Mouse (Mus musculus) intestine, embryonic 15.5 days (tissue): ENCODE data around the gene Fryl. TPM values are rescaled to one million over a fixed set of nuclear protein-coding genes. Genes with fewer than 3 reads are reported as not detected.

Experiments
- ATAC-seq: fragments of 200-750 bp; cut with Nextera tagmentation; 2 replicates; pipeline ENCODE4 v1.8.0; 2017; ENCODE audit warnings: moderate TSS enrichment, moderate library complexity
- H3K27ac ChIP-seq: fragments of 300-500 bp; sonication (generic); 2 replicates; pipeline ENCODE4 v1.5.1; 2015; ENCODE audit warnings: mild to moderate bottlenecking, inconsistent platforms
- H3K27me3 ChIP-seq: fragments of 300-500 bp; sonication (generic); replicated peaks from 2 replicates; pipeline ENCODE4 v1.6.1; 2015; ENCODE audit warnings: inconsistent platforms
- H3K36me3 ChIP-seq: fragments of 300-500 bp; sonication (generic); 2 replicates; pipeline ENCODE4 v1.6.1; 2015; ENCODE audit warnings: inconsistent platforms
- H3K4me1 ChIP-seq: fragments of 300-500 bp; sonication (generic); replicated peaks from 2 replicates; pipeline ENCODE4 v1.6.1; 2015; ENCODE audit warnings: inconsistent platforms
- H3K4me2 ChIP-seq: fragments of 300-500 bp; sonication (generic); replicated peaks from 2 replicates; pipeline ENCODE4 v1.6.1; 2015; ENCODE audit warnings: mild to moderate bottlenecking, inconsistent platforms
- H3K4me3 ChIP-seq: fragments of 300-500 bp; sonication (generic); replicated peaks from 2 replicates; pipeline ENCODE4 v1.5.1; 2015; ENCODE audit warnings: inconsistent platforms
- H3K9ac ChIP-seq: fragments of 300-500 bp; sonication (generic); 2 replicates; pipeline ENCODE4 v1.6.1; 2015; ENCODE audit warnings: inconsistent platforms
- H3K9me3 ChIP-seq: fragments of 300-500 bp; sonication (generic); 2 replicates; pipeline ENCODE4 v1.6.1; 2016; ENCODE audit warnings: inconsistent platforms
- WGBS: fragments of 180-500 bp; shearing (Covaris S2); methylation state at CpG from one replicate; pipeline ENCODE4 v1.1.7; 2015; 5-methylcytosine and 5-hydroxymethylcytosine counted together
- polyA plus RNA-seq: library from polyadenylated mRNA; unstranded; fragments of >200 nt; fragmentation: Nextera tagmentation; extraction: Ambion mirVana; gene quantifications from 2 replicates; pipeline ENCODE4 v1.2.1, GENCODE M21; 2015

The Fryl gene
- polyA plus RNA-seq, 1 experiment from 2014 or later: 28.4 TPM

DNA sequence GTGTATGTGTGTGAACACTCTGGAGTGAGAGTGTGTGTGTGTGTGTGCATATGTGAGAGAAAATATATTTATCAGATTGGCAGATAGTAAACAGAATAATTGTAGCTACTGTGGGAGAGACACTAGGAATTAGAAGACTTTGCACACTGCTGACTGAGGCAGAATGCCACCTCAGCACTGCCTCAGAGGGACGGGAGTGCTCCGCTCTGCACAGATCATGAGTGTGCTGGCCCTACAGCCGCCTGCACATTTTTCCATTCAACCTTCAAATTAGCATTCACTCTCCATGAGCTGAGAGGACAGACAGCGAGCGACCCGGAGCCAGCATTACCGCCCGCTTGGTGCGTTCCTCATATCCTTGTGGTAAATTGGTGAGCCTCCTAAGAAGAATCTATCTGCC is 96.0 kb downstream of the Fryl start:
- ATAC-seq: no peak
- H3K4me3 ChIP-seq: no peak overlapping the region
- no peaks in the 10 kb centered on the region for H3K27me3 ChIP-seq
- H3K9me3 ChIP-seq: no peaks in the 10 kb centered on the region
- H3K4me1 ChIP-seq: peaks cover 18% of the 10 kb centered on the region; the same call in 1 of the 2 replicates
- no peak overlapping the region for H3K9ac ChIP-seq
- H3K27ac ChIP-seq: no peak overlapping the region
- H3K4me2 ChIP-seq: no peak overlapping the region
- no peaks in the 10 kb centered on the region for H3K36me3 ChIP-seq
- 90% methylated on average over 9 of the region's 9 CpGs for WGBS

GRCm38 (mm10) chr5:73157502-73157901 is 98.9 kb downstream of the Fryl start:
- Histone ChIP-seq H3K36me3 (no peaks in the 10 kb centered on the region), H3K4me1 (peaks cover 18% of the 10 kb centered on the region; the same call in 1 of the 2 replicates), H3K27ac (no peak overlapping the region), H3K4me2 (no peak overlapping the region), H3K4me3 (no peak overlapping the region), H3K27me3 (no peaks in the 10 kb centered on the region), H3K9me3 (no peaks in the 10 kb centered on the region), H3K9ac (no peak overlapping the region)
- 75% methylated on average over 6 of the region's 6 CpGs for WGBS
- ATAC-seq: no peak

GRCm38 (mm10) chr5:73157009-73157408 is 99.4 kb downstream of the Fryl start:
- peaks cover 18% of the 10 kb centered on the region; the same call in 1 of the 2 replicates for H3K4me1 ChIP-seq
- no peaks in the 10 kb centered on the region for H3K27me3 ChIP-seq
- peak overlapping the region; percentile 25; the same call in 1 of the 2 replicates for H3K4me2 ChIP-seq
- H3K9ac ChIP-seq: no peak overlapping the region
- H3K9me3 ChIP-seq: no peaks in the 10 kb centered on the region
- no peak overlapping the region for H3K4me3 ChIP-seq
- 0 out of 2 replicates have a peak overlapping the region, but pooled peaks have one; percentile 13 for H3K27ac ChIP-seq
- WGBS: 56% methylated on average over 5 of the region's 5 CpGs
- H3K36me3 ChIP-seq: no peaks in the 10 kb centered on the region
- ATAC-seq: peak; percentile 28; the same call in 1 of the 2 replicates

GRCm38 (mm10) chr5:73156226-73156926 is 100.0 kb downstream of the Fryl start:
- H3K9me3 ChIP-seq: no peaks in the 10 kb centered on the region
- 0 out of 2 replicates have a peak overlapping the region, but pooled peaks have one; percentile 13 for H3K27ac ChIP-seq
- peaks cover 18% of the 10 kb centered on the region; the same call in 1 of the 2 replicates for H3K4me1 ChIP-seq
- ATAC-seq: peak; percentile 91
- no peaks in the 10 kb centered on the region for H3K27me3 ChIP-seq
- no peak overlapping the region for H3K9ac ChIP-seq
- peak overlapping the region; percentile 25 for H3K4me2 ChIP-seq
- no peaks in the 10 kb centered on the region for H3K36me3 ChIP-seq
- H3K4me3 ChIP-seq: no peak overlapping the region
- 45% methylated on average over 15 of the region's 15 CpGs for WGBS

- Histone ChIP-seq H3K4me2 (no peak overlapping the region), H3K27ac (no peak overlapping the region), H3K27me3 (no peaks in the 10 kb centered on the region), H3K4me1 (peaks cover 18% of the 10 kb centered on the region; the same call in 1 of the 2 replicates), H3K9me3 (no peaks in the 10 kb centered on the region), H3K9ac (no peak overlapping the region), H3K4me3 (no peak overlapping the region), H3K36me3 (no peaks in the 10 kb centered on the region)
- WGBS: 91% methylated on average over 14 of the region's 14 CpGs
- ATAC-seq: no peak
Observed at GRCm38 (mm10) chr5:73153802-73154465, 102.5 kb downstream of the Fryl start.

DNA sequence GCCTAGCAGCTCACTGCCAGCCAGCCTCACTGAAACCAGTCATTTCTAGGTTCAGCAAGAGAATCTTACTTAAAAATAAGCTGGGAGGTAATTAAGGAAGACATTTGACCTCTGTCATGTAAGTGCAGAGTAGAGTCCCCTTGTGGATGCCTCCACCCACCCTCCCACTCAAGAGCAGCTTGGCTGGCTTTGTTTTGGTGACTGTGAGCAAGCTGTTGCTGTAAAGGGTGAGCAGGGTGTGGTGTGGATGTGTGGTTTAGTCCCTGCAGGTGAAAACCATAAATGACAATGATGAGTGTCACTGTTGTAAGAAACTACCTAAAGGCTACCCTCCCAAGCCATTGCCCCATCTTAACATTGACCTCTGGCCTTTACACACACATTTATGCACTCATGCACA is 104.2 kb downstream of the Fryl start:
- Histone ChIP-seq H3K4me3 (no peak overlapping the region), H3K27ac (no peak overlapping the region), H3K4me2 (no peak overlapping the region), H3K36me3 (no peaks in the 10 kb centered on the region), H3K27me3 (no peaks in the 10 kb centered on the region), H3K9ac (no peak overlapping the region), H3K4me1 (peaks cover 14% of the 10 kb centered on the region; the same call in 1 of the 2 replicates), H3K9me3 (no peaks in the 10 kb centered on the region)
- ATAC-seq: no peak

DNA sequence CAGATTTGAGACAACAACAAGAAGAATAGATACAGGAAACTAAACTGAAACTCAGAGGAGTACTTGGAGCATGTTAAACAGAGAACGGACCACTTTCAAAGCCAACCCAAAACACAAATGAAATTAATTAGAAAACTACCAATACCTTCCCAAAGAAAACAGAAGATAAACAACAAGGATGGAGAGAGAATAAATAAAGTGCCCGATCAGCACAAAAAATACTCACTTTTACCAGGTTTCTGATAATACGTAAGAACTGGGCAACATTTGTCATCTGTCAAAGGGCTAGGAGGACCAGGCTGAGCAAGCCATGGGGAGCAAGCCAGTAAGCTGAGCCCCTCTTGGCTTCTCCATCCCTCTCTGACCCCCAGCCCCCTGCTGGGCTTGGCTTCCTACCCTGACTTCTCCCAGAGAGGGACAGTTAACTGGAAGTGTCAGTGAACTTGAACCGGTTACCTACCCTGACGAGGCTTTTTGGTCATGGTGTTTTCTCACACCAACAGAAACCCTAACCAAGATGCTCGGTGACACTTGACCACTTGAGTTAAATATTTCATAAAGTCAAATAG is 105.5 kb downstream of the Fryl start:
- Histone ChIP-seq H3K9ac (no peak overlapping the region), H3K4me2 (no peak overlapping the region), H3K36me3 (no peaks in the 10 kb centered on the region), H3K4me1 (peaks cover 2% of the 10 kb centered on the region; the same call in 1 of the 2 replicates), H3K27ac (no peak overlapping the region), H3K9me3 (no peaks in the 10 kb centered on the region), H3K4me3 (no peak overlapping the region), H3K27me3 (no peaks in the 10 kb centered on the region)
- 92% methylated on average over 6 of the region's 6 CpGs for WGBS
- no peak for ATAC-seq

DNA sequence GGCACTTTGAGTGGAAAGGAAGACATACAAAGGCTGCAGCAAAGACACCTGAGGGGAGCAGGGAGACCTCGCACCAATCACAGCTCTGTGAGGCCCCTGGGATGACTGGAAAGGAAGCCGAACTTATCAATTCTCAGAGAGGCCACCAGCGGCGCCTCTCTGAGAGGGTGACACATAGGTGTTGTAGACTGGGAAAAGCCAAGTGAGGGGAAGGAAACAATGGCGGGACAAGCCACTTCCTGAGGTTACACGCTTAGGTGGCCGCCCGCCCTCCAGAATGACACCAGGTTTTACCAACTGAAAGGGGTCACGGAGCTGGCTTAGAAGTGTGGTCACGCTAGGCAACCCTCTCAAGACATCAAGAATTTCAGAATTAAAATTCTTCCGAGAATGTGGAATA is 111.4 kb downstream of the Fryl start:
- Histone ChIP-seq H3K27ac (no peak overlapping the region), H3K4me3 (no peak overlapping the region), H3K4me2 (no peak overlapping the region), H3K9me3 (no peaks in the 10 kb centered on the region), H3K27me3 (no peaks in the 10 kb centered on the region), H3K4me1 (no peaks in the 10 kb centered on the region), H3K36me3 (no peaks in the 10 kb centered on the region), H3K9ac (no peak overlapping the region)
- ATAC-seq: no peak
- 82% methylated on average over 11 of the region's 11 CpGs for WGBS

- 92% methylated on average over 2 of the region's 2 CpGs for WGBS
- no peak overlapping the region for H3K4me2 ChIP-seq
- H3K4me1 ChIP-seq: no peaks in the 10 kb centered on the region
- no peak overlapping the region for H3K9ac ChIP-seq
- no peaks in the 10 kb centered on the region for H3K36me3 ChIP-seq
- no peaks in the 10 kb centered on the region for H3K9me3 ChIP-seq
- H3K27ac ChIP-seq: no peak overlapping the region
- H3K4me3 ChIP-seq: no peak overlapping the region
- ATAC-seq: no peak
- no peaks in the 10 kb centered on the region for H3K27me3 ChIP-seq
Observed at GRCm38 (mm10) chr5:73141712-73142111, 114.7 kb downstream of the Fryl start.

- Histone ChIP-seq H3K9me3 (no peaks in the 10 kb centered on the region), H3K4me1 (no peaks in the 10 kb centered on the region), H3K36me3 (no peaks in the 10 kb centered on the region), H3K4me3 (no peak overlapping the region), H3K27ac (no peak overlapping the region), H3K9ac (no peak overlapping the region), H3K27me3 (no peaks in the 10 kb centered on the region), H3K4me2 (no peak overlapping the region)
- 91% methylated on average over 8 of the region's 8 CpGs for WGBS
- no peak for ATAC-seq
Observed at GRCm38 (mm10) chr5:73141161-73141560, 115.3 kb downstream of the Fryl start.

GRCm38 (mm10) chr5:73137561-73137960 is 118.9 kb downstream of the Fryl start:
- Histone ChIP-seq H3K4me3 (no peak overlapping the region), H3K9ac (no peak overlapping the region), H3K4me1 (no peaks in the 10 kb centered on the region), H3K27ac (no peak overlapping the region), H3K36me3 (no peaks in the 10 kb centered on the region), H3K4me2 (no peak overlapping the region), H3K9me3 (no peaks in the 10 kb centered on the region), H3K27me3 (no peaks in the 10 kb centered on the region)
- WGBS: 66% methylated on average over 9 of the region's 9 CpGs
- ATAC-seq: 0 out of 2 replicates have a peak, but pooled peaks have one; percentile 19

DNA sequence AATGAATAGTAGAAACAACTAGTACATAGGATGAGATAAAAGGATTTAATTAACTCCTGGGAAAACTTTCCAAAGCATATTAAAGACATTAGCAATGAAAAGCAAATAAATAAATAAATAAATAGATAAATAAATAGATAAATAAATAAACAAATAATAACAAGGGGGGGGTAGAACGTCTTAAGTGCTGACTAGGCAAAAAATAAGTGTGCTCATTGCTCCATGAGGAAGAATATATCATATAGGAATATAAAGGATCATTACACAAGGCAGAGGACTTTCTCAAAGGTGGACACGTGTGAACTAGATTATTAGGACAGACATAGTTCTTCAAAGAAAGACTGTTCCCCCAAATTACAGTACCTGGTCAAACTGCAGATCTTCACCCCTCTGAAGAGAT is 120.5 kb downstream of the Fryl start:
- no peaks in the 10 kb centered on the region for H3K27me3 ChIP-seq
- WGBS: 81% methylated on average over 2 of the region's 2 CpGs
- no peak for ATAC-seq

More for the DNA sequence above, 120.5 kb downstream of the Fryl start:
- Histone ChIP-seq H3K4me2 (no peak overlapping the region), H3K4me1 (no peaks in the 10 kb centered on the region), H3K9me3 (no peaks in the 10 kb centered on the region), H3K36me3 (no peaks in the 10 kb centered on the region), H3K27ac (no peak overlapping the region), H3K9ac (no peak overlapping the region), H3K4me3 (no peak overlapping the region)
